Mouse (Mus musculus) left cerebral cortex, adult 18-20 months (tissue): Measurements from ENCODE around the gene Cdc42se1. TPM values are rescaled to one million over a fixed set of nuclear protein-coding genes. Genes with fewer than 3 reads are reported as not detected.
"Not testable (repeated sequence)": the region's sequence is repeated elsewhere in the genome, so short reads cannot be mapped to it uniquely, and the experiment has no call there.

Source experiments
- DNase-seq, 2 experiments: peaks; one replicate each; pipeline ENCODE4 v3.0.0; 2021 to 2022; ENCODE audit warnings: low spot score in 2 of 2, mixed read lengths in 1 of 2
- long read RNA-seq, 2 experiments: library from polyadenylated mRNA; stranded (forward); transcript quantifications; one replicate each; pipeline ENCODE4 v2.0.0; 2021
- total RNA-seq, 2 experiments: library from RNA; stranded (reverse); gene quantifications; 2 replicates each; pipeline ENCODE4 v1.2.3; 2021

Gene Cdc42se1
- total RNA-seq: 10 to 100 TPM; 57.0 to 60.1 TPM
- long read RNA-seq, experiment 1, transcript Cdc42se1-201 (5 exons, 2,805 nt): major isoform, 53 of 69 reads
- long read RNA-seq, experiment 1, partial matches to known transcripts: 11 of 69 reads
- long read RNA-seq, experiment 1, other reads (novel, unspliced or antisense): 5 of 69 reads
- long read RNA-seq, experiment 2, transcript Cdc42se1-201 (5 exons, 2,805 nt): major isoform, 26 of 36 reads
- long read RNA-seq, experiment 2, partial matches to known transcripts: 5 of 36 reads
- long read RNA-seq, experiment 2, other reads (novel, unspliced or antisense): 5 of 36 reads

- DNase-seq: peak; percentile 83 to 89
Observed at GRCm38 (mm10) chr3:95228148-95228893, at the start of gene Cdc42se1. Cdc42se1 (plus strand) TSS chr3:95228732.

- DNase-seq: no peak
Observed at GRCm38 (mm10) chr3:95178948-95179347, 49.6 kb upstream of the Cdc42se1 start.

- no peak for DNase-seq
Observed at GRCm38 (mm10) chr3:95179890-95180289, 48.6 kb upstream of the Cdc42se1 start.

- no peak for DNase-seq
Observed at GRCm38 (mm10) chr3:95181841-95182240, 46.7 kb upstream of the Cdc42se1 start.

- DNase-seq: no peak
Observed at GRCm38 (mm10) chr3:95184796-95185577, 43.5 kb upstream of the Cdc42se1 start.

- no peak for DNase-seq
Observed at GRCm38 (mm10) chr3:95186100-95186499, 42.4 kb upstream of the Cdc42se1 start.

GRCm38 (mm10) chr3:95186888-95187287 lies 41.6 kb upstream of the Cdc42se1 start:
- no peak for DNase-seq

- no peak for DNase-seq
Observed at GRCm38 (mm10) chr3:95194721-95195135, 33.8 kb upstream of the Cdc42se1 start.

GRCm38 (mm10) chr3:95195772-95196171 lies 32.8 kb upstream of the Cdc42se1 start:
- DNase-seq: no peak

GRCm38 (mm10) chr3:95199101-95199500 lies 29.4 kb upstream of the Cdc42se1 start:
- DNase-seq: no peak

GRCm38 (mm10) chr3:95200132-95200531 lies 28.4 kb upstream of the Cdc42se1 start:
- no peak for DNase-seq

- no peak for DNase-seq
Observed at GRCm38 (mm10) chr3:95200562-95200961, 28.0 kb upstream of the Cdc42se1 start.

- no peak for DNase-seq
Observed at GRCm38 (mm10) chr3:95203880-95204279, 24.7 kb upstream of the Cdc42se1 start.

- DNase-seq: no peak
Observed at GRCm38 (mm10) chr3:95208286-95208685, 20.2 kb upstream of the Cdc42se1 start.

- no peak for DNase-seq
Observed at GRCm38 (mm10) chr3:95210585-95210984, 17.9 kb upstream of the Cdc42se1 start.

- DNase-seq: not testable (repeated sequence)
Observed at GRCm38 (mm10) chr3:95212889-95213608, 15.5 kb upstream of the Cdc42se1 start.

GRCm38 (mm10) chr3:95213609-95213975 lies 14.9 kb upstream of the Cdc42se1 start:
- DNase-seq: no peak

- no peak for DNase-seq
Observed at GRCm38 (mm10) chr3:95216655-95217254, 11.8 kb upstream of the Cdc42se1 start.

GRCm38 (mm10) chr3:95217255-95218134 lies 11.0 kb upstream of the Cdc42se1 start, which contains the start of gene Gabpb2:
Gabpb2 (minus strand) TSS chr3:95217916.
- peak; percentile 88 to 89 for DNase-seq
